Mouse (Mus musculus): ENCODE results near the gene Il1rapl2. TPM values are rescaled to one million over a fixed set of nuclear protein-coding genes. Genes with fewer than 3 reads are reported as not detected.

Il1rapl2 gene
- total and polyA plus RNA-seq, 2 experiments from 2014 or later = 6.4 to 7.4 TPM

- ATAC-seq (no peak), DNase-seq (ENCODE audit: low spot score) (no peak)
- H3K9ac ChIP-seq (replicated peaks; ENCODE audit: low read length) = no peak overlapping the region
- H3K27me3 ChIP-seq (ENCODE audit: insufficient read depth, low read length) = no peaks in the 10 kb centered on the region
- no peaks in the 10 kb centered on the region for H3K36me3 ChIP-seq (ENCODE audit: insufficient read depth, low read length)
- H3K4me2 ChIP-seq (ENCODE audit: low read depth, low read length) = no peak overlapping the region
- no peak overlapping the region for H3K4me3 ChIP-seq (ENCODE audit: low read length)
- no peaks in the 10 kb centered on the region for H3K9me3 ChIP-seq (ENCODE audit: low read length)
- H3K4me1 ChIP-seq (ENCODE audit: insufficient read depth, low read length) = no peaks in the 10 kb centered on the region
- 48% methylated on average over 1 of the region's 1 CpGs for WGBS
- no peak for TF ChIP-seq CTCF (IDR thresholded peaks at IDR 0.05; ENCODE audit: low read depth)
- H3K27ac ChIP-seq = no peak overlapping the region
Measured at GRCm38 (mm10) chrX:137812151-137812550, 241.7 kb downstream of the Il1rapl2 start.

DNA sequence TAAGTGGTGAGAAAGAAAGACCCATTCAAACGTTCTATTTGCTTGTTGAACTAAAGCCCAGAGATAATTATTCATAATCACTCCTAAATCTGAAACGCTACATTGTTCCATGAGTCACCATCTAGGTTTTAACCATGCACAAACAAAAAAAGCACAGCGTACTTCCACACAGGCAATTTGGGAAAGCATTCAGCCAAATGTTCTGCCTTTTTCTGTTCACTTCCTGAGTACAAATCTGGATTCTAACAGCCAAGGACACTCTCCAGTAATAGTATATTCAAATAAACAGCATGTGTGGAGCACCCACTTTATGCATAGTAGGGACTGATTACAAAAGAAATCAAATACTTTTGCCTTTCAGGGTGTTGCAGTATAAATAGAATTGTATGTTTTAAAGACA, 278.5 kb downstream of the Il1rapl2 start:
- H3K9ac ChIP-seq (replicated peaks; ENCODE audit: low read length) = no peak overlapping the region
- H3K9me3 ChIP-seq (ENCODE audit: low read length) = no peaks in the 10 kb centered on the region
- H3K36me3 ChIP-seq (ENCODE audit: insufficient read depth, low read length) = no peaks in the 10 kb centered on the region
- H3K4me1 ChIP-seq (ENCODE audit: insufficient read depth, low read length) = no peaks in the 10 kb centered on the region
- TF ChIP-seq CTCF (IDR thresholded peaks at IDR 0.05; ENCODE audit: low read depth) = no peak
- no peaks in the 10 kb centered on the region for H3K27me3 ChIP-seq (ENCODE audit: insufficient read depth, low read length)
- WGBS = 59% methylated on average over 3 of the region's 3 CpGs
- no peak overlapping the region for H3K27ac ChIP-seq
- H3K4me2 ChIP-seq (ENCODE audit: low read depth, low read length) = no peak overlapping the region
- no peak for DNase-seq (ENCODE audit: low spot score)
- H3K4me3 ChIP-seq (ENCODE audit: low read length) = no peak overlapping the region
- no peak for ATAC-seq

- Histone ChIP-seq H3K27ac (no peak overlapping the region), H3K4me1 (ENCODE audit: insufficient read depth, low read length) (no peaks in the 10 kb centered on the region), H3K36me3 (ENCODE audit: insufficient read depth, low read length) (no peaks in the 10 kb centered on the region), H3K4me3 (ENCODE audit: low read length) (no peak overlapping the region), H3K9ac (replicated peaks; ENCODE audit: low read length) (no peak overlapping the region), H3K4me2 (ENCODE audit: low read depth, low read length) (no peak overlapping the region), H3K27me3 (ENCODE audit: insufficient read depth, low read length) (no peaks in the 10 kb centered on the region), H3K9me3 (ENCODE audit: low read length) (no peaks in the 10 kb centered on the region)
- no peak for DNase-seq (ENCODE audit: low spot score)
- TF ChIP-seq CTCF (IDR thresholded peaks at IDR 0.05; ENCODE audit: low read depth) = no peak
- ATAC-seq = no peak
Measured at GRCm38 (mm10) chrX:137923490-137923889, 353.1 kb downstream of the Il1rapl2 start.

GRCm38 (mm10) chrX:137926835-137927234, 356.4 kb downstream of the Il1rapl2 start:
- TF ChIP-seq CTCF (IDR thresholded peaks at IDR 0.05; ENCODE audit: low read depth) = no peak

DNA sequence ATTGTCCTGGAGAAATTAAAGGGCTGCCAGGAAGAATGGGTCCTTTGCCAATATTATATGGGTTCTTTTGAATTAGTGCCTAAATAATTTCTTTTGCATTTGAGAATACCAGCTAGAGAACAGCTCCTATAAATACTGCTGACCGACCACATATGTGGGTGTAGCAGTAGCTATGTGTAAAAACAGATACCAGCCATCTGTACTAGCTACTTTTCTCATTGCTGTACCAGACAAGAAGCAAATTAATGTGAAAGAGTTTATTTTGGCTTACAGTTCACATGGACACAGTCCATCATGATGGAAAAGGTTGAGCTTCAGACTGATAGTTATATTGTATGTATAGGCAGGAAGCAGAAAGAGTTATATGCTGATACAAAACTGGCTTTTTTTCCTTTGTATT, 377.3 kb downstream of the Il1rapl2 start:
- 77% methylated on average over 1 of the region's 1 CpGs for WGBS
- H3K4me3 ChIP-seq (ENCODE audit: low read length) = no peak overlapping the region
- H3K9ac ChIP-seq (replicated peaks; ENCODE audit: low read length) = no peak overlapping the region
- TF ChIP-seq CTCF (IDR thresholded peaks at IDR 0.05; ENCODE audit: low read depth) = no peak
- H3K27ac ChIP-seq = no peak overlapping the region
- H3K36me3 ChIP-seq (ENCODE audit: insufficient read depth, low read length) = no peaks in the 10 kb centered on the region
- H3K4me2 ChIP-seq (ENCODE audit: low read depth, low read length) = no peak overlapping the region
- no peak for DNase-seq (ENCODE audit: low spot score)
- H3K27me3 ChIP-seq (ENCODE audit: insufficient read depth, low read length) = no peaks in the 10 kb centered on the region
- no peak for ATAC-seq
- no peaks in the 10 kb centered on the region for H3K9me3 ChIP-seq (ENCODE audit: low read length)
- H3K4me1 ChIP-seq (ENCODE audit: insufficient read depth, low read length) = no peaks in the 10 kb centered on the region

More at GRCm38 (mm10) chrX:137926835-137927234, 356.4 kb downstream of the Il1rapl2 start:
- H3K27me3 ChIP-seq (ENCODE audit: insufficient read depth, low read length) = no peaks in the 10 kb centered on the region
- H3K36me3 ChIP-seq (ENCODE audit: insufficient read depth, low read length) = no peaks in the 10 kb centered on the region
- ATAC-seq = no peak
- no peaks in the 10 kb centered on the region for H3K4me1 ChIP-seq (ENCODE audit: insufficient read depth, low read length)
- no peak for DNase-seq (ENCODE audit: low spot score)
- no peaks in the 10 kb centered on the region for H3K9me3 ChIP-seq (ENCODE audit: low read length)
- WGBS = 64% methylated on average over 2 of the region's 2 CpGs
- no peak overlapping the region for H3K27ac ChIP-seq
- H3K9ac ChIP-seq (replicated peaks; ENCODE audit: low read length) = no peak overlapping the region
- H3K4me3 ChIP-seq (ENCODE audit: low read length) = no peak overlapping the region
- H3K4me2 ChIP-seq (ENCODE audit: low read depth, low read length) = no peak overlapping the region

DNA sequence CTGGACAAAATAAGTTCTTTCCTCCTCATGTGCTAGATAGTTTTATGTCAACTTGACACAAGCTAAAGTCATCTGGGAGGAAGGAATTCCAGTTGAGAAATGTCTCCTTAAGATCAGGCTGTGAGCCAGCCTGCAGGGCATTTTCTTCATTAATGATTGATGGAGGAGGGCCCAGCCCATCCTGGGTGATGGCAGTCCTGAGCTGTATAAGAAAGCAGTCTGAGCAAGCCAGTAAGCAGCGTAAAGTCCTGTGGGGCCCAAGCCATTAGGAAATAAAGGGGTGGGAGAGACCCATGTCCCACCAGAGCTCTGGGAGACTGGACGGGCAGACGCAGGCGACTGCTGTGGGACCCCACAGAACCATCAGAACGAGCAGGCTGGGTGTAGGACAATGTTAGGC, 400.9 kb downstream of the Il1rapl2 start:
- Histone ChIP-seq H3K9me3 (ENCODE audit: low read length) (no peaks in the 10 kb centered on the region), H3K4me2 (ENCODE audit: low read depth, low read length) (no peak overlapping the region), H3K27ac (no peak overlapping the region), H3K36me3 (ENCODE audit: insufficient read depth, low read length) (no peaks in the 10 kb centered on the region), H3K4me1 (ENCODE audit: insufficient read depth, low read length) (no peaks in the 10 kb centered on the region), H3K9ac (replicated peaks; ENCODE audit: low read length) (no peak overlapping the region), H3K27me3 (ENCODE audit: insufficient read depth, low read length) (no peaks in the 10 kb centered on the region), H3K4me3 (ENCODE audit: low read length) (no peak overlapping the region)
- DNase-seq (ENCODE audit: low spot score) (no peak), ATAC-seq (no peak)
- TF ChIP-seq CTCF (IDR thresholded peaks at IDR 0.05; ENCODE audit: low read depth) = no peak
- WGBS = 77% methylated on average over 5 of the region's 5 CpGs

DNA sequence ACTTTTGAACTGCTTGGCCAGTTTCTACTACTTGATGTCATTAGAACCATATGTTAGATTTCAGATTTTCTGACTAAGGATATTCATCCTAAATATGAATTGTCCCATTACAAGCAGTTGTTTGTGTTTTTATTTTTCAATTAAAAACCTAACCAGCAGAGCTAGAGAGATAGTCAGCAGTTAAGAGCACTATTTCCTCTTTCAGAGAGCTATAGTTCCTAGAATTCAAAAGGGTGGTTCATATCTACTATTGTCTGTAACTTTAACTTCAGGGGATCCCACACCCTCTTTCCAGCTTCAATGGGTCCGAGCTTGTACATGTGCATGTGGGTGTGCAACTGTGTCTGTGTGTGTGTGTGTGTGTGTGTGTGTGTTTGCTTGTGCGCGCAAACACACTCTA, 472.7 kb downstream of the Il1rapl2 start:
- Histone ChIP-seq H3K36me3 (ENCODE audit: insufficient read depth, low read length) (no peaks in the 10 kb centered on the region), H3K27me3 (ENCODE audit: insufficient read depth, low read length) (no peaks in the 10 kb centered on the region), H3K9me3 (ENCODE audit: low read length) (no peaks in the 10 kb centered on the region), H3K4me1 (ENCODE audit: insufficient read depth, low read length) (no peaks in the 10 kb centered on the region), H3K4me2 (ENCODE audit: low read depth, low read length) (no peak overlapping the region), H3K4me3 (ENCODE audit: low read length) (no peak overlapping the region), H3K9ac (replicated peaks; ENCODE audit: low read length) (no peak overlapping the region), H3K27ac (no peak overlapping the region)
- no peak for DNase-seq (ENCODE audit: low spot score)
- no peak for ATAC-seq
- no peak for TF ChIP-seq CTCF (IDR thresholded peaks at IDR 0.05; ENCODE audit: low read depth)
- WGBS = 77% methylated on average over 3 of the region's 3 CpGs

All from hindbrain, postnatal 0 days (tissue).